Mouse (Mus musculus) olfactory bulb, adult 2 months (tissue): ENCODE data around the gene Pdlim5. TPM values are rescaled to one million over a fixed set of nuclear protein-coding genes. Genes with fewer than 3 reads are reported as not detected.

ENCODE experiments used
- H3K27ac ChIP-seq: fragments of 200-500 bp; 2 replicates; pipeline ENCODE4 v1.5.1; 2012; ENCODE audit warnings: low read depth, low read length; ENCODE audit not compliant: insufficient read depth
- H3K4me1 ChIP-seq: fragments of 200-500 bp; 2 replicates; pipeline ENCODE4 v1.6.1; 2012; ENCODE audit warnings: low read length; ENCODE audit not compliant: control insufficient read depth, insufficient read depth
- H3K4me3 ChIP-seq: fragments of 200-500 bp; 2 replicates; pipeline ENCODE4 v1.5.1; 2012; ENCODE audit warnings: mild to moderate bottlenecking, low read depth, low read length, moderate library complexity; ENCODE audit not compliant: insufficient read depth
- CTCF ChIP-seq: fragments of 200-500 bp; IDR thresholded peaks from 2 replicates; pipeline ENCODE4 v1.5.1; 2012; ENCODE audit warnings: low read depth, mild to moderate bottlenecking, low read length, moderate library complexity; ENCODE audit not compliant: insufficient read depth
- POLR2A ChIP-seq: fragments of 200-500 bp; IDR thresholded peaks from 2 replicates; pipeline ENCODE4 v1.6.1; 2012; ENCODE audit warnings: mild to moderate bottlenecking, low read depth, low read length, moderate library complexity; ENCODE audit not compliant: insufficient read depth
- WGBS: fragments of 180-500 bp; shearing (Covaris S2); methylation state at CpG from one replicate; pipeline ENCODE4 v1.1.7; 2018; 5-methylcytosine and 5-hydroxymethylcytosine counted together
- polyA plus RNA-seq: library from polyadenylated mRNA; stranded (reverse); fragments of >200 nt; gene quantifications from 2 replicates; pipeline ENCODE4 v1.2.4, GENCODE M21; 2012; ENCODE audit warnings: low replicate concordance; ENCODE audit not compliant: missing spikeins, insufficient read depth, insufficient read length

Gene Pdlim5
- polyA plus RNA-seq, 1 experiment = not detected

GRCm38 (mm10) chr3:142346261-142346660, 49.2 kb downstream of the Pdlim5 start:
- Histone ChIP-seq H3K27ac (no peak overlapping the region), H3K4me1 (no peaks in the 10 kb centered on the region), H3K4me3 (no peak overlapping the region)
- TF ChIP-seq POLR2A (no peak), CTCF (no peak)
- 75% methylated on average over 6 of the region's 6 CpGs for WGBS

DNA sequence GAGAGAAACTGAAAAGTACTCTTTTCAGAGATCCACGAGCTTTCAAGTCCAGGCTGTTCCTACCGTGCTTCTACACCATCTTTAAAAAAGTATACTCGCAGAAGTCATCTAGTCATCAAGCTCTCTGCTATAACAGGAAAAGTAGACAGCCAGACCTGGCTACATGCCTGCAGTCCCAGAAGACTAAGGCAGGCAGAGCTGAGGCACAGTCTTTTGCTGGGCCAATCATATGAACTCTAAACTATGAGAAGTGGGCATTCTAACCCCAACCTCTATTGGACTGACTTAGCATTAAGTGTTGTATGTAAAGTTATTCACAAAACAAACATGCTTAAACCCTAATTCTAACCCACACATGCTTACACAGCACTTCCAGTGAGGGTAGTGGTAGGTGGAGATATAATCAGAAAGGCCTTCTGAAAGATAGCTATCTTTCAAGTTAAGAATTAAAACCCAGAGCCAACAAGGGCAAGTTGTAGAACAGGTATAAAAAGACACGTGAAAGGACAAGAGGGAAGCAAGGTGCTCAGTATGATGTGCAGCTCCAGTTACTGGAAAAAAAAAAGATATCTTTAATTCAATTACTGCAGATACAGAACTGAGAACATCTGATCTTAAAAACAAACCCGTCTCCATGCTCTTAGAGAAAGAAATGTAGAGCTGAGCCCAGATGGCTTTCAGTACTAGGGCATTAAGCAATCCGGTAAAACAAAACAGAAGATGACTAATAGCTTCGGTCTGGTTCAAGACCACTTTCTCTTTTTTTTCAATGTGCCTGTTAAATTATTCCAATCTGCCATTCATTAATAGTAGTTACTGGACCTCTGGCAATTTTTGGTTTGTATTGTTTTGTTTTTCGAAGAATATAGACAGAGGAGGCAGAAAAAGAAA, 50.0 kb downstream of the Pdlim5 start:
- H3K27ac ChIP-seq = no peak overlapping the region
- WGBS = 70% methylated on average over 8 of the region's 8 CpGs
- TF ChIP-seq POLR2A (no peak), CTCF (no peak)
- H3K4me1 ChIP-seq = no peaks in the 10 kb centered on the region
- H3K4me3 ChIP-seq = no peak overlapping the region

- no peak overlapping the region for H3K4me3 ChIP-seq
- H3K27ac ChIP-seq = no peak overlapping the region
- no peak for TF ChIP-seq CTCF
- WGBS = 90% methylated on average over 2 of the region's 2 CpGs
- no peaks in the 10 kb centered on the region for H3K4me1 ChIP-seq
These were observed 51.7 kb downstream of the Pdlim5 start for GRCm38 (mm10) chr3:142343786-142344185.

DNA sequence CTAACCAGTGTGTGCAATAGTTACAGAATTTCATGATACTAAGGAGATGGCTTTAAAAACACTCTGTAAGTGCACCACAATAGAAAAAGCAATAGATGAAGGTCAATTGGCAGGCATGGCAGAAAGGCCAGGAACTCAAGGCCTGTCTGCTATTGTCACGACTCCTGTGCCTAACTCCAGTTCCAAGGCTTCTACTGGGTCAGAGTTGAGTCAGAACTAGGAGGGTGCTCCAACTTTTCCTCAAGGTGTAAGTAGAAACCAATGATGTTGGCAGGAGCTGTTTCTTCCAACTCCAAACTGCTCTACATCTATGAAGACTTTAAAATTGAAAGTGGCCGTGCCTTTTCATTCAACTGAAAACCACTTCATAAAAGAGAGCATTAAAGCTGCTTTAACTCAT, 54.8 kb downstream of the Pdlim5 start:
- Histone ChIP-seq H3K4me1 (no peaks in the 10 kb centered on the region), H3K4me3 (no peak overlapping the region), H3K27ac (no peak overlapping the region)
- WGBS = 72% methylated on average over 2 of the region's 2 CpGs
- TF ChIP-seq CTCF (no peak), POLR2A (no peak)

DNA sequence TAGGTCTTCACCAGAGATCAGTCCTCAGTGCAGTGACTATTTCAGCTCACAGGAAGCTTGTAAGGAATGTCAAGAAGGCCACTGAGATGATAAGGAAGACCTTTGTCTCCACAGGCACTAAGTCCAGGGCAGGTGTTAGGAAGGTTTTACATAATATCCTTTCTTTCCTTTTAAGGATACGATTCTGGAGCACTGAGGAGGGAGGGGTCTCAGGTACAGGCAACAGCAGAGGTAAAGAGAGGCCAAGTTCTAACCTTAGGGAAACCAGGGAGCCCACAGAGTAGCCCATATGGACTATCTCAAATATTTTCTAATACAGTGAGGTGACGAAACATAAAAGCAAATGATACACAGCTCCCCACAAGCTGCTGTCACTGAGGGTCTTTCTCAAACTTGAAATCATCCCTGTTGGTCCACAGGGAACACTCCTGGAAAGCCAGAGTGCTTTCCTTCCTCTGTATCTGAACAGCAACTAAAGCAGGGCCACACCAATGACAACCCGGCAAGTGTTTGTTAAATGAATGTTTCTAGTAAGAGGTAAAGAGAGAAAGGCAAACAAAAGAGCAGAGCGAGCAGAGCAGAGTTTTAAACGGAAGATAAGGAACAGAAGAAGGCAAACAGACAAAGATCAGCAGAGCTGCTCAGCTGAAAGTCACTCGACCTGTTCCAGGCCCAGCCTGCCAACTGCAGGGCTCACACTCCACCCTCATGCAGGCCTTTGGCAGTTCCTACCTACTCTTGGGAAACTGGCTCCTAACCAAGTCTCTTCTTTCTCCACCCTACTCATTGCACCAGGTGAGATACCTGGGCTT, 55.9 kb downstream of the Pdlim5 start:
- TF ChIP-seq POLR2A (no peak), CTCF (no peak)
- 78% methylated on average over 6 of the region's 6 CpGs for WGBS
- H3K4me1 ChIP-seq = no peaks in the 10 kb centered on the region
- H3K4me3 ChIP-seq = no peak overlapping the region
- H3K27ac ChIP-seq = no peak overlapping the region

DNA sequence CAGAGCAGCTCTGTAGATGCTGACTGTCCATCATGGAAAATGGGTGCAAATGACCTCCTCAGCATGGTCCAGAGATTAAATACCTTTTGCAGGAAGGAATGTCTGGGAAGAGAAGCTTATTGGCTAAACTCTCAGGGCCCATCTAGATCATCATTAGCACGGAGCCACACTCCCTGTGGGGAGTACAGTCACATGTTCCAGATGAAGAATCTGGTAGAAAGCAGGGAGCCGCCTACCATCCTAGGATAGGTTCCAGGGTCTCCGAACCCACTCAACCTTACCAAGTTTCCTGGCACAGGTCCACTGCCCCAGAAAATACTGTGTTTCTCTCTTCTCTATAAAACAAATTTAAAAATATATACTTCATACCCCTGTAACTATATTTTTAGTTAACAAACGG, 57.4 kb downstream of the Pdlim5 start:
- no peak for TF ChIP-seq POLR2A
- TF ChIP-seq CTCF = no peak
- Histone ChIP-seq H3K4me1 (no peaks in the 10 kb centered on the region), H3K4me3 (no peak overlapping the region), H3K27ac (no peak overlapping the region)
- 78% methylated on average over 4 of the region's 4 CpGs for WGBS

- no peak overlapping the region for H3K27ac ChIP-seq
These were observed 61.0 kb downstream of the Pdlim5 start for GRCm38 (mm10) chr3:142334496-142334895.

GRCm38 (mm10) chr3:142333458-142333857, 62.0 kb downstream of the Pdlim5 start:
- Histone ChIP-seq H3K27ac (no peak overlapping the region), H3K4me3 (no peak overlapping the region), H3K4me1 (no peaks in the 10 kb centered on the region)
- TF ChIP-seq CTCF = no peak
- no peak for TF ChIP-seq POLR2A
- WGBS = 93% methylated on average over 1 of the region's 1 CpGs

More at GRCm38 (mm10) chr3:142334496-142334895, 61.0 kb downstream of the Pdlim5 start:
- 91% methylated on average over 3 of the region's 3 CpGs for WGBS
- no peak overlapping the region for H3K4me3 ChIP-seq
- no peak for TF ChIP-seq POLR2A
- no peaks in the 10 kb centered on the region for H3K4me1 ChIP-seq

GRCm38 (mm10) chr3:142332716-142333115, 62.8 kb downstream of the Pdlim5 start:
- 69% methylated on average over 4 of the region's 4 CpGs for WGBS
- TF ChIP-seq CTCF (no peak), POLR2A (no peak)
- no peak overlapping the region for H3K27ac ChIP-seq
- H3K4me1 ChIP-seq = no peaks in the 10 kb centered on the region
- H3K4me3 ChIP-seq = no peak overlapping the region

DNA sequence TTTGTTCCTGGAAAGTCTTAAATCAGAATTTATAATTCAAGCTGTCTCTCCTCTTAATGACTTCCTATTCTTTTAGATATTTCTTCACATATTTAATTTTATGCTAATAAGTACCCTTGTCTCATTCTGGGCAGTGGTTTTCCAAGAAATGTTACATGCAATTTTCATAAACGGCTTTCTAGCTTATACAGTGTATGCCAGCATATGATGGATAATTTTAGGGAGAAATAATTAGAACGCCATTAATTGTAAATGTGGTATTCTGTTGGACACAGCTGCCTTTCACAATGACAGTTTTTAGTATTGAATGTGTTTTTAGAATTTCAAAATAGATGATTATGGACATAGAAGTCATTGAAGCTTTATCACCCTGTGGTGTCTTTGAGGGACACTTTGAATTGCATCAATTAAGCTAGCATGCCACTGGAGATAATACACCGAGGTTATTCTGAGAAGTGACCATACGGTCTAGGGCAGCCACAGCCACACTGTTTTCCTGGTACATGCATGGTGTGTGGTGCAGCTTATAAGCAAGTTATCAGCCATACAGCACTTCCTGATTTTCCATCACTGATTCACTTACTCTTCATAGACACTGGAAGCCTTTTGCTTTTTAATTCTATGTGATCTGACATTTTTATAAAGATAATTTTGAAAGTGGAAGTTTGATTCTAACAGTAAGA, 63.5 kb downstream of the Pdlim5 start:
- no peak for TF ChIP-seq CTCF
- no peak for TF ChIP-seq POLR2A
- no peaks in the 10 kb centered on the region for H3K4me1 ChIP-seq
- no peak overlapping the region for H3K4me3 ChIP-seq
- H3K27ac ChIP-seq = no peak overlapping the region
- 58% methylated on average over 4 of the region's 4 CpGs for WGBS
